Mouse (Mus musculus) stomach, embryonic 16.5 days (tissue): ENCODE data around the gene Slc41a3. TPM values are rescaled to one million over a fixed set of nuclear protein-coding genes. Genes with fewer than 3 reads are reported as not detected.
A peak's percentile ranks its signal among the peaks of the same experiment; 100 is the strongest.

ENCODE experiments used
- ATAC-seq: fragments of 200-750 bp; cut with Nextera tagmentation; 2 replicates; pipeline ENCODE4 v1.8.0; 2017; ENCODE audit warnings: moderate number of reproducible peaks, moderate TSS enrichment; ENCODE audit not compliant: insufficient read depth, low FRiP score
- H3K27ac ChIP-seq: fragments of 300-500 bp; sonication (generic); 2 replicates; pipeline ENCODE4 v1.5.1; 2014; ENCODE audit warnings: low read length
- H3K27me3 ChIP-seq: fragments of 300-500 bp; sonication (generic); 2 replicates; pipeline ENCODE4 v1.6.1; 2014; ENCODE audit warnings: low read length, control low read depth, mixed read lengths; ENCODE audit not compliant: control insufficient read depth, insufficient read depth
- H3K36me3 ChIP-seq: fragments of 300-500 bp; sonication (generic); 2 replicates; pipeline ENCODE4 v1.6.1; 2014; ENCODE audit warnings: low read length; ENCODE audit not compliant: control insufficient read depth, insufficient read depth
- H3K4me1 ChIP-seq: fragments of 300-500 bp; sonication (generic); 2 replicates; pipeline ENCODE4 v1.6.1; 2014; ENCODE audit warnings: low read length, control low read depth, mixed read lengths; ENCODE audit not compliant: control insufficient read depth, insufficient read depth
- H3K4me2 ChIP-seq: fragments of 300-500 bp; sonication (generic); 2 replicates; pipeline ENCODE4 v1.6.1; 2014; ENCODE audit warnings: low read depth, low read length, mixed read lengths
- H3K4me3 ChIP-seq: fragments of 300-500 bp; sonication (generic); replicated peaks from 2 replicates; pipeline ENCODE4 v1.5.1; 2014; ENCODE audit warnings: mild to moderate bottlenecking, low read length
- H3K9ac ChIP-seq: fragments of 300-500 bp; sonication (generic); 2 replicates; pipeline ENCODE4 v1.6.1; 2014; ENCODE audit warnings: low read length
- H3K9me3 ChIP-seq: fragments of 300-500 bp; sonication (generic); replicated peaks from 2 replicates; pipeline ENCODE4 v1.6.1; 2016; ENCODE audit warnings: low read length, control low read depth; ENCODE audit not compliant: control insufficient read depth
- WGBS: fragments of 180-500 bp; shearing (Covaris S2); extraction: QIAGEN DNeasy Blood & Tissue Kit; methylation state at CpG from one replicate; pipeline ENCODE4 v1.1.7; 2014; 5-methylcytosine and 5-hydroxymethylcytosine counted together
- polyA plus RNA-seq: library from polyadenylated mRNA; unstranded; fragments of >200 nt; fragmentation: Nextera tagmentation; extraction: Ambion mirVana; gene quantifications from 2 replicates; pipeline ENCODE4 v1.2.1, GENCODE M21; 2015

Gene Slc41a3
- polyA plus RNA-seq, 1 experiment from 2014 or later = 8.5 TPM

GRCm38 (mm10) chr6:90590707-90591106, 13.8 kb upstream of the Slc41a3 start:
- no peak for ATAC-seq
- Histone ChIP-seq H3K4me3 (no peak overlapping the region), H3K4me2 (no peak overlapping the region), H3K36me3 (no peaks in the 10 kb centered on the region), H3K9me3 (no peaks in the 10 kb centered on the region), H3K27me3 (no peaks in the 10 kb centered on the region), H3K27ac (no peak overlapping the region), H3K4me1 (no peaks in the 10 kb centered on the region), H3K9ac (no peak overlapping the region)
- WGBS = 85% methylated on average over 1 of the region's 1 CpGs

GRCm38 (mm10) chr6:90594972-90595371, 9.6 kb upstream of the Slc41a3 start:
- Histone ChIP-seq H3K4me1 (no peaks in the 10 kb centered on the region), H3K27me3 (no peaks in the 10 kb centered on the region), H3K36me3 (no peaks in the 10 kb centered on the region), H3K4me3 (no peak overlapping the region), H3K9me3 (no peaks in the 10 kb centered on the region), H3K4me2 (no peak overlapping the region), H3K27ac (no peak overlapping the region), H3K9ac (no peak overlapping the region)
- ATAC-seq = no peak
- 65% methylated on average over 1 of the region's 1 CpGs for WGBS

- Histone ChIP-seq H3K27me3 (no peaks in the 10 kb centered on the region), H3K4me2 (no peak overlapping the region), H3K27ac (no peak overlapping the region), H3K4me3 (no peak overlapping the region), H3K36me3 (no peaks in the 10 kb centered on the region), H3K9ac (no peak overlapping the region), H3K4me1 (no peaks in the 10 kb centered on the region), H3K9me3 (no peaks in the 10 kb centered on the region)
- ATAC-seq = no peak
- whole genome bisulfite sequencing = 87% methylated on average over 4 of the region's 4 CpGs
Measured at GRCm38 (mm10) chr6:90597060-90597459, 7.5 kb upstream of the Slc41a3 start.

GRCm38 (mm10) chr6:90597592-90597991, 6.9 kb upstream of the Slc41a3 start:
- ATAC-seq = no peak
- no peaks in the 10 kb centered on the region for H3K4me1 ChIP-seq
- H3K27me3 ChIP-seq = no peaks in the 10 kb centered on the region
- H3K4me2 ChIP-seq = no peak overlapping the region
- no peak overlapping the region for H3K27ac ChIP-seq
- H3K9me3 ChIP-seq = no peaks in the 10 kb centered on the region
- no peaks in the 10 kb centered on the region for H3K36me3 ChIP-seq
- H3K4me3 ChIP-seq = no peak overlapping the region
- no peak overlapping the region for H3K9ac ChIP-seq
- 80% methylated on average over 2 of the region's 2 CpGs for WGBS

- no peak overlapping the region for H3K4me3 ChIP-seq
Measured at GRCm38 (mm10) chr6:90598197-90598596, 6.3 kb upstream of the Slc41a3 start.

GRCm38 (mm10) chr6:90600351-90600750, 4.2 kb upstream of the Slc41a3 start:
- H3K4me1 ChIP-seq = peaks cover 5% of the 10 kb centered on the region; the same call in 1 of the 2 replicates
- WGBS = 72% methylated on average over 4 of the region's 4 CpGs
- ATAC-seq = no peak
- H3K36me3 ChIP-seq = no peaks in the 10 kb centered on the region
- H3K27me3 ChIP-seq = no peaks in the 10 kb centered on the region
- H3K9me3 ChIP-seq = no peaks in the 10 kb centered on the region
- no peak overlapping the region for H3K4me3 ChIP-seq
- H3K27ac ChIP-seq = no peak overlapping the region
- H3K4me2 ChIP-seq = no peak overlapping the region
- H3K9ac ChIP-seq = no peak overlapping the region

More at GRCm38 (mm10) chr6:90598197-90598596, 6.3 kb upstream of the Slc41a3 start:
- H3K4me1 ChIP-seq = no peaks in the 10 kb centered on the region
- no peak for ATAC-seq
- no peaks in the 10 kb centered on the region for H3K27me3 ChIP-seq
- no peak overlapping the region for H3K9ac ChIP-seq
- H3K9me3 ChIP-seq = no peaks in the 10 kb centered on the region
- no peaks in the 10 kb centered on the region for H3K36me3 ChIP-seq
- no peak overlapping the region for H3K4me2 ChIP-seq
- 79% methylated on average over 6 of the region's 6 CpGs for WGBS
- H3K27ac ChIP-seq = no peak overlapping the region

- no peaks in the 10 kb centered on the region for H3K36me3 ChIP-seq
- H3K4me1 ChIP-seq = peaks cover 6% of the 10 kb centered on the region; the same call in 1 of the 2 replicates
- no peak overlapping the region for H3K4me3 ChIP-seq
- ATAC-seq = no peak
- no peak overlapping the region for H3K9ac ChIP-seq
- H3K4me2 ChIP-seq = no peak overlapping the region
- H3K9me3 ChIP-seq = no peaks in the 10 kb centered on the region
- WGBS = 52% methylated on average over 7 of the region's 7 CpGs
- H3K27ac ChIP-seq = no peak overlapping the region
- H3K27me3 ChIP-seq = no peaks in the 10 kb centered on the region
Measured at GRCm38 (mm10) chr6:90601736-90602135, 2.8 kb upstream of the Slc41a3 start.

GRCm38 (mm10) chr6:90602304-90602703, 2.2 kb upstream of the Slc41a3 start:
- ATAC-seq = no peak
- H3K4me1 ChIP-seq = peaks cover 8% of the 10 kb centered on the region; the same call in 1 of the 2 replicates
- no peak overlapping the region for H3K27ac ChIP-seq
- no peak overlapping the region for H3K4me3 ChIP-seq
- no peaks in the 10 kb centered on the region for H3K9me3 ChIP-seq
- no peaks in the 10 kb centered on the region for H3K27me3 ChIP-seq
- 93% methylated on average over 3 of the region's 3 CpGs for WGBS
- H3K9ac ChIP-seq = no peak overlapping the region
- H3K4me2 ChIP-seq = no peak overlapping the region
- no peaks in the 10 kb centered on the region for H3K36me3 ChIP-seq

- H3K27ac ChIP-seq = no peak overlapping the region
- H3K9me3 ChIP-seq = no peaks in the 10 kb centered on the region
- H3K27me3 ChIP-seq = no peaks in the 10 kb centered on the region
- peaks cover 8% of the 10 kb centered on the region; the same call in 1 of the 2 replicates for H3K4me1 ChIP-seq
- no peak overlapping the region for H3K9ac ChIP-seq
- 63% methylated on average over 7 of the region's 7 CpGs for WGBS
- no peaks in the 10 kb centered on the region for H3K36me3 ChIP-seq
- no peak for ATAC-seq
- no peak overlapping the region for H3K4me2 ChIP-seq
- H3K4me3 ChIP-seq = no peak overlapping the region
Measured at GRCm38 (mm10) chr6:90603126-90603525, 1.4 kb upstream of the Slc41a3 start.

- Histone ChIP-seq H3K27me3 (no peaks in the 10 kb centered on the region), H3K4me2 (peak overlapping the region; percentile 71; the same call in 1 of the 2 replicates), H3K9ac (no peak overlapping the region), H3K27ac (no peak overlapping the region), H3K36me3 (no peaks in the 10 kb centered on the region), H3K4me3 (peak overlapping the region; percentile 62), H3K9me3 (no peaks in the 10 kb centered on the region), H3K4me1 (peaks cover 8% of the 10 kb centered on the region; the same call in 1 of the 2 replicates)
- ATAC-seq = no peak
- 56% methylated on average over 3 of the region's 3 CpGs for WGBS
Measured at GRCm38 (mm10) chr6:90604130-90604529, 395 bp upstream of the Slc41a3 start.
